Mouse (Mus musculus) liver, adult 2 months (tissue): ENCODE data around the gene Pabpn1l. TPM values are rescaled to one million over a fixed set of nuclear protein-coding genes. Genes with fewer than 3 reads are reported as not detected.
"Not testable (repeated sequence)": the region's sequence is repeated elsewhere in the genome, so short reads cannot be mapped to it uniquely, and the experiment has no call there.

ENCODE experiments used
- DNase-seq: peaks from one replicate; pipeline ENCODE4 v3.0.0-alpha.2; 2011; ENCODE audit warnings: low read depth, low spot score; ENCODE audit errors: extremely low read depth
- H3K27ac ChIP-seq: fragments of 200-500 bp; replicated peaks from 2 replicates; pipeline ENCODE4 v1.5.1; 2012; ENCODE audit warnings: low read depth, mild to moderate bottlenecking, control low read depth, inconsistent platforms, low read length; ENCODE audit not compliant: insufficient read depth
- H3K27me3 ChIP-seq: fragments of 200-500 bp; 2 replicates; pipeline ENCODE4 v1.6.1; 2012; ENCODE audit warnings: mild to moderate bottlenecking, moderate library complexity, low read length, inconsistent platforms; ENCODE audit not compliant: control insufficient read depth, insufficient read depth
- H3K36me3 ChIP-seq: fragments of 200-500 bp; 2 replicates; pipeline ENCODE4 v1.6.1; 2012; ENCODE audit warnings: low read length, inconsistent platforms; ENCODE audit not compliant: control insufficient read depth, insufficient read depth
- H3K4me1 ChIP-seq: fragments of 200-500 bp; 2 replicates; pipeline ENCODE4 v1.6.1; 2011; ENCODE audit warnings: low read length; ENCODE audit not compliant: control insufficient read depth, insufficient read depth
- H3K4me3 ChIP-seq: fragments of 200-500 bp; 2 replicates; pipeline ENCODE4 v1.5.1; 2011; ENCODE audit warnings: low read depth, mild to moderate bottlenecking, control low read depth, low read length, moderate library complexity; ENCODE audit not compliant: insufficient read depth
- H3K79me2 ChIP-seq: fragments of 200-500 bp; 2 replicates; pipeline ENCODE4 v1.6.1; 2012; ENCODE audit warnings: inconsistent platforms, mild to moderate bottlenecking, low read length, moderate library complexity; ENCODE audit not compliant: control insufficient read depth, insufficient read depth
- H3K9ac ChIP-seq: fragments of 200-500 bp; 2 replicates; pipeline ENCODE4 v1.6.1; 2012; ENCODE audit warnings: low read depth, mild to moderate bottlenecking, control low read depth, inconsistent platforms, low read length
- CTCF ChIP-seq: fragments of 200-500 bp; IDR thresholded peaks from 2 replicates; pipeline ENCODE4 v1.5.1; 2011; ENCODE audit warnings: low read depth, low read length, control low read depth
- POLR2A ChIP-seq: fragments of 200-500 bp; IDR thresholded peaks from 2 replicates; pipeline ENCODE4 v1.6.1; 2011; ENCODE audit warnings: low read length, control low read depth; ENCODE audit not compliant: insufficient read depth; ENCODE audit errors: extremely low read depth
- WGBS: fragments of 180-500 bp; shearing (Covaris S2); methylation state at CpG from one replicate; pipeline ENCODE4 v1.1.7; 2018; 5-methylcytosine and 5-hydroxymethylcytosine counted together
- polyA plus RNA-seq: library from polyadenylated mRNA; depleted of rRNA; stranded (reverse); fragments of >200 nt; gene quantifications from 2 replicates; pipeline ENCODE4 v1.2.3, GENCODE M21; 2012
- total RNA-seq: library from RNA; depleted of rRNA; stranded (reverse); fragments of >200 nt; gene quantifications from 2 replicates; pipeline ENCODE4 v1.2.3, GENCODE M21; 2014

The Pabpn1l gene
- total and polyA plus RNA-seq, 2 experiments = not detected

DNA sequence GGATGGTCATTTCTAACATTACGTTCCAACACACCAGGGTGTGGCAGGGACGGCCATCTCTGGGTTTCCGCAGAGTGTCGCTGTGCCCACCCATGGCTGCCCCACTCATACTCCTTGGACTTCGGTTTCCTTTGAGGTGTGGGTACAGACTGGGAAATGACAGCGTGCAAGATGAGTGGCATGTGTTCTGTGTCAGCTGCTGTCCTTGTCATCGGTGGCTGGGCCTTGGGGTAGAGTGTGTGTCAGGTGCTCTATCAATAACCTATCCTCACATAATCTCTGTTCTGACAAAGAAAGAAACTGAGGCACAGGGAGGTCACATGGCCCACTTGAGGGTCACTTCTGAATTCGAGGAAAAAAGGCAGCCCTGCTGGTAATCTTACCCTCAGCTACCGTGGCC is 14.7 kb upstream of the Pabpn1l start:
- no peak for TF ChIP-seq POLR2A
- no peak for TF ChIP-seq CTCF

DNA sequence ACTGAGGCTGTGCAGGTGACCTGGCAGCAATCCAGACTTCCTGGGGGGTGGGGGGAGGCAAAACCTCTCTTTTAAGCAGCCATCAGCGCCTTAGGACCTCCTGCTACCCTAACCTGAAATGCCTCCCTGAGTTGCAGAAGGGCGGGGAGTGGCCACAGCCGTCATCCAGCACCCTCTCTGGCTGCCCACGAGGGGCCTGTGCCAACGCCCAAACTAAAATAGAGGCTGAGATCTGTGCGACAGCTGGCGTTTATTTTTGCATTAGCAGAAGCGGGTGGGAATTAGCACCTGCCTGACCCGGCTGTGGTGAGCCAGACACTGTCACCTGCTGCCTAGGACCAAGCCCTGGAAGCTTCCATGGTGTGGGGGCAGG is 14.2 kb upstream of the Pabpn1l start:
- Histone ChIP-seq H3K79me2 (no peaks in the 10 kb centered on the region), H3K4me3 (no peak overlapping the region), H3K9ac (no peak overlapping the region), H3K36me3 (no peaks in the 10 kb centered on the region), H3K27me3 (no peaks in the 10 kb centered on the region), H3K4me1 (no peaks in the 10 kb centered on the region), H3K27ac (no peak overlapping the region)
- no peak for DNase-seq
- 79% methylated on average over 9 of the region's 9 CpGs for WGBS
- no peak for TF ChIP-seq CTCF
- TF ChIP-seq POLR2A = no peak

More for the DNA sequence above, 14.7 kb upstream of the Pabpn1l start:
- H3K4me3 ChIP-seq = no peak overlapping the region
- no peaks in the 10 kb centered on the region for H3K36me3 ChIP-seq
- no peak overlapping the region for H3K9ac ChIP-seq
- no peaks in the 10 kb centered on the region for H3K79me2 ChIP-seq
- no peak for DNase-seq
- no peaks in the 10 kb centered on the region for H3K27me3 ChIP-seq
- H3K4me1 ChIP-seq = no peaks in the 10 kb centered on the region
- H3K27ac ChIP-seq = no peak overlapping the region
- WGBS = 85% methylated on average over 9 of the region's 9 CpGs

GRCm38 (mm10) chr8:122635878-122636802 is 13.6 kb upstream of the Pabpn1l start:
- H3K36me3 ChIP-seq = no peaks in the 10 kb centered on the region
- H3K4me1 ChIP-seq = no peaks in the 10 kb centered on the region
- H3K79me2 ChIP-seq = no peaks in the 10 kb centered on the region
- DNase-seq = no peak
- 63% methylated on average over 14 of the region's 14 CpGs for WGBS
- no peak overlapping the region for H3K27ac ChIP-seq
- no peak overlapping the region for H3K4me3 ChIP-seq
- no peak overlapping the region for H3K9ac ChIP-seq
- no peak for TF ChIP-seq CTCF
- TF ChIP-seq POLR2A = no peak
- H3K27me3 ChIP-seq = no peaks in the 10 kb centered on the region

DNA sequence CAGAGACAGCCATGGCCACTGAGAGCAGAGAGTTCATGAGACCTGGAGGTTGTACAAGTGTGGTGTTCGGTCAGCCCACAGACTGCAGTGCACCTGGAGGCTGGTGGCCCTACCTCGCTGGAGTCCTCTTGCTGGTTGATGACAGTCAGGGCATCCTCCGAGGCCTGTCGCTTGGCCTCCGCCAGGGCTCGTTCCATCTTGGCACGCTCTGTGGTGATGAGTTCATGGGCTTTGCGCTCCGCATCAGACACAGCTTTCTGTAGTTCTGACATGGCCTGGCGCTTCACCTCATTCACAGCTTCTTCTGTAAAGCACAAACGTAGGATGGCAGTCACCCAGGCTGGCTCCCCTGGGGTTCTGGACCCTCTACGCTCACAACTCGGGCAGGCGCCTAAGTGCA is 10.7 kb upstream of the Pabpn1l start:
- Histone ChIP-seq H3K4me3 (no peak overlapping the region), H3K4me1 (no peaks in the 10 kb centered on the region), H3K9ac (no peak overlapping the region), H3K36me3 (no peaks in the 10 kb centered on the region), H3K27me3 (no peaks in the 10 kb centered on the region), H3K79me2 (no peaks in the 10 kb centered on the region), H3K27ac (no peak overlapping the region)
- TF ChIP-seq CTCF = no peak
- no peak for TF ChIP-seq POLR2A
- DNase-seq = no peak
- WGBS = 93% methylated on average over 14 of the region's 14 CpGs

- H3K4me3 ChIP-seq, H3K79me2 ChIP-seq, DNase-seq, H3K27me3 ChIP-seq, H3K9ac ChIP-seq, H3K27ac ChIP-seq, H3K4me1 ChIP-seq, H3K36me3 ChIP-seq: not testable (repeated sequence)
- WGBS = 84% methylated on average over 3 of the region's 3 CpGs
These were observed 9.6 kb upstream of the Pabpn1l start for GRCm38 (mm10) chr8:122632134-122632533.

DNA sequence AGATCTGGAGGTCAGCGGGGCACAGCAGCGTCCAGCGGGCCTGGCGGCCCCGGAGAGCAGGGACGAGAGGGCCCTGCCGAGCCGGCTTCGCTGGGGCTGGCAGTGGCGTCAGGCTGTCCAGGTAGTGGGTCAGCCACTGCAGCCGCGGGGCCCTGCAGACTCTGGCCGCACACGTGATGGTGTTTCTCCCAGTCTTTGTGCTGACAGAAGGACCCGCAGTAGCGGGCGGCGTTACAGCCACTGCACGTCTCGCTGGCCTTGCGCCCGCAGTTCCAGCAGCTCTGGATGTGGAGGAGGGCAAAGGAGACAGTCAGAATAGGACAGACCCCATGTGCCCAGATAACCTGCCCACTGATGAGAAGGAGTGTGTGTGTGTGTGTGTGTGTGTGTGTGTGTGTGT is 8.2 kb upstream of the Pabpn1l start:
- TF ChIP-seq CTCF (no peak), POLR2A (no peak)
- H3K79me2 ChIP-seq = no peaks in the 10 kb centered on the region
- H3K36me3 ChIP-seq = no peaks in the 10 kb centered on the region
- H3K27me3 ChIP-seq = no peaks in the 10 kb centered on the region
- no peak overlapping the region for H3K9ac ChIP-seq
- H3K4me3 ChIP-seq = no peak overlapping the region
- WGBS = 43% methylated on average over 22 of the region's 22 CpGs
- no peak for DNase-seq
- no peak overlapping the region for H3K27ac ChIP-seq
- H3K4me1 ChIP-seq = no peaks in the 10 kb centered on the region
